Mouse (Mus musculus) embryo, embryonic 10 days (tissue): ENCODE data around the gene Stat5b.

Source experiments
- DNase-seq: peaks from one replicate; pipeline ENCODE4 v3.0.0-alpha.2; 2015; ENCODE audit warnings: low spot score

Gene Stat5b

DNA sequence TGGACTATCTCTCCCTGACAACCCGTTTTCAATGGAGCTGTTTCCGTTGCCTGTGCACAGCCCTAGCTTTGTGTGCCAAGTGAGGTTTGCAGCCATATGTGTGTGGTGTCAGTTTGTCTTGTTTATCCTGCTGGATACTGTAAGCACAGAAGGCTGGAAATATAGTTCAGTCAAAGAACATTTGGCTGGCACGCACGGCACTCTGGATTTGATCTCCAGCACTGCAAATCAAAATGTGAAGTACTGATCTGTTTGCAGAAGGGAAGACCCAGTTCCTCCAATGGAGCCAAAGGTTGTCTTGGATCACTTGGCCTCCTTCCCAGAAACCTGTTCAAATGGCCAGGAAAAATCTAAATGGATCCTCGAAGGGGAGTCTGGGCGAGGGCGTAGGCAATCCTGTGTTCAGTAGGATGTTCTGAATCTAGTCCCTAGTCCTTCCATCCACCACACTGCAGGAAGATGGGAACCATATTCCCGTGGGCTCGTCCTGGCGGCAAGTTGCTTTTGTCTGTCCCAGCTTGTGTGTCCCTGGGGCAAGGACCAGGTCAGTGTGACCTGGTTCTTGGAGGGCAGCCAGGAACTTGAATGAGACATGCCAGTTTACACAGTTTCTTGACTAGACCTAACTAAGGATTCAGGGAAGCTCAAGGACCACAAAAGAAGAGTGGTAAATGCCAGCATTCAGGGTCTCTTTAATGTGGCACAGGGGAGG, 19.9 kb upstream of the Stat5b start:
- DNase-seq = no peak

DNA sequence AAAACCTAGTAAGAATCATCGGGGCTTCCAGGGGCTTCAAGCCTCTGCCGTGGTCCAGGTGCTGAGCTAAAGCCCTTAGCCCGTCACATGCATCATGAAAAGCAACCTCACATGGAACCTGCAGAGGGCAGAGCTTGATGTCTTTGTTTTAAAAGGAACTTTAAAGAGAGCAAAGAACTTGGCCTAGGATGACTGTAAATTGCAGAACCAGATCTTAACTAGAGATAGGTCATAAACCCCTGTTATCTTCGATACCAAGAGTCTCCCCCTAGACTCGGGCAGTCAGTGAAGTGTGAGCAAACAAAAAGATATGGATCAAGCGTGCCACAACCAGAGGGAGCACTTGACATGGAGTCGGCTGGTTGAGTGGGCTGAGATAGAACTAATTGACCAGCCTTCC, 15.1 kb upstream of the Stat5b start:
- DNase-seq = no peak

GRCm38 (mm10) chr11:100863141-100863540, 12.6 kb upstream of the Stat5b start:
- DNase-seq = no peak

DNA sequence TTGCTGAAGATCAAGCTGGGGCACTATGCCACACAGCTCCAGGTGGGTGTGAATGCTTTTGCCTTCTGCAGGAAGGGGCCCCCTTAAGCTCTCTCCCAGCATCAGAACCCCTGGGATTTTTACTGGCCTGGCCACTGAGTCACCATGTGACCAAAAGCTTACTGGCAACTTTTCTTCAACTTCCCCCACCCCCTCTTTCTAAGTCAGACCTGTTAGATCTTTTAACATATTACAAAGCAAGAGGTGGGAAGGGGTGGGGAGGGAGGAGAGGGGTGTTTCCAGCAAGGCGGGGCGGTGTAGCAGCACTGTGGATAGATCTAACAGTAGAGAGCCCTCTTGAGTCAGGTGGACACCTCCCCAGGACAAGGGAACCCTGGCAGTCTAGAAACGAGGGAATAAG, 11.3 kb upstream of the Stat5b start:
- no peak for DNase-seq

DNA sequence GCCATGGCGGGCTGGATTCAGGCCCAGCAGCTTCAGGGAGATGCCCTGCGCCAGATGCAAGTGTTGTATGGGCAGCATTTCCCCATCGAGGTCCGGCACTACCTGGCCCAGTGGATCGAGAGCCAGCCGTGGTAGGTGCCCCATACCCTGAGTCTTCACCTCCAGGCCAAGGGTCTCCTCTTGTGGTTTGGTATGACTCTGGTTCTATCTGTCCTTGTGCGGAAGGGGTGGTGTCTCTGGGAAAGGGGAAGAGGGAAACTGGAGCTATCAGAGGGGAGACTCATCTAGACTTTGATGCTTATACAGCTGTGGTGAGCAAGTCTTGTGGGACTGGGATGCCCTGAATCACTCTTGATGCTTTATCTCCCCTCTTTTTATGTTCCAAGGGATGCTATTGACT, 10.8 kb upstream of the Stat5b start:
- DNase-seq = no peak

GRCm38 (mm10) chr11:100860198-100861048, 9.9 kb upstream of the Stat5b start:
- DNase-seq = peak; percentile 84

- DNase-seq = no peak
Measured at GRCm38 (mm10) chr11:100859579-100860075, 9.1 kb upstream of the Stat5b start.

DNA sequence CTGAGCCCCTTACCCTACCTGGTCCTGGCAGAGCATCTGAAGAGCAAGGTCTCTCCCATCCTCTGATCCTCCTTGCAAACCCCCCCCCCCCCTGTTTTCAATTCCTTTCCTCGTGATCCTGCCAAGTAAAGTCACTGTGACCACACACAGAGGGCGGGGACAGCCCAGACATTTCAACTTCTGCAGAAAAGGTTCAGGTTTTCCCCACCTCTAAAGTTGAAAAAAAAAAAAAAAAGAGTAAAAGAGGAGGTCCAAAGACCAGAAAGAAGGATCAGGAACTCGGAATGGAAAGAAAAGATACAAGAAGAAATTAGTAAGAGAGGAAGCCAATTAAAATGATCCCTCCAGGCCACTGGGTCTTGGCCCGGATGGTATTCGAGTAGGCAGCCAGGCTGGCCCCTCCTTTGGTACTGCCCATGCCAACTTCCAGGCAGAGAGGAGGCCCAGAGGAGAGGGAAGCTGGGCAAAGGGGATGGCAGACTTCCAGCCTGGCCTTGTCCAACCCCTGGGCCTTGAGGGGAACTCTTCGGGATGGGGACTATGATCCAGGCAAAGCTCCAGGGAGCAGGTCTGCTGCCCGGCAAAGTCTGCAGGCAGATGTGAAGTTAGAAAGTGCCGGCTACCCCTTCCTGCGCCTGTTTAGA, 8.5 kb upstream of the Stat5b start, which contains the start of gene Stat5a:
Gene Stat5a, plus strand, starts transcription at position 417 of the 644 bp plus-strand sequence.
- no peak for DNase-seq

GRCm38 (mm10) chr11:100857960-100858359, 7.4 kb upstream of the Stat5b start:
- no peak for DNase-seq

DNA sequence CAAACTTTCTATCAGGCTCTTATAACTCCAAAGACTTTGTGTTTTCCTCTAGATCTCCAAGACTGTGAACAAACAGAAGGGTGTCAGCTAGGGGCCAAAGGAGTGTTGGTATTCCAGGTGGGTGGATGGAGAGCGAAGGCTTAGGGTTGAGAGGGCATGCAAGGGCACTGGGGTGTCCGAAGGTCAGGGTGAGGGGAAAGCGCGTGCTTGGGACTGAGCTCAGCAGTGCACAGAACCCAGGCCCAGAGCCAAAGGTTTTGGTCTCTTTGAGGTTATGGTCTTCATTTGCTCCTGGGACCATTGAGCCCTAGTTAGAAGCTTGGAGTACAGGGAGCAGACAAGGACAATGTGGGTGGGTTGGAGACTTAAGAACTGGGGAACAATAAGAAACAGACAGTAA, 4.7 kb upstream of the Stat5b start:
- no peak for DNase-seq

- no peak for DNase-seq
Measured at GRCm38 (mm10) chr11:100854268-100854667, 3.7 kb upstream of the Stat5b start.

DNA sequence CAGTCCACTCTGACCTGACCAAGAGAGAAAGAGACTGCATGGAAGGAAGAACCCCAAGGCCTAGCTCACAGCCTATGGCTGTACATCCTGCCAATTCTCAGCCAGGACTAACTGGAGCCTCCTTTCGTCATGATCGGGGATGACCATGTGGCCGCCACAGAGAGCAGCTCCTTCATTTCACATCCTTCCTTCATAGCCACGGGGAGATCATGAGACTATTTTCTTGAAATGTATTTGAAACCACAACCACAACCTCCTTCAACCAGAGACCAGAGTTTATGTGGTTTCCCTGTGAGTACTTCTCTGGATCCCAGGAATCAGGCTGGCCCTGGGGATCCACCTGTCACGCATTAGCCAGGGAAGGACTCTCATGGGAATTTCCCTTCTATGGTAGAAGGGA, 2.5 kb upstream of the Stat5b start:
- no peak for DNase-seq

GRCm38 (mm10) chr11:100852088-100852487, 1.6 kb upstream of the Stat5b start:
- DNase-seq = no peak

- peak; percentile 73 for DNase-seq
Measured at GRCm38 (mm10) chr11:100850778-100851528, 429 bp upstream of the Stat5b start.

DNA sequence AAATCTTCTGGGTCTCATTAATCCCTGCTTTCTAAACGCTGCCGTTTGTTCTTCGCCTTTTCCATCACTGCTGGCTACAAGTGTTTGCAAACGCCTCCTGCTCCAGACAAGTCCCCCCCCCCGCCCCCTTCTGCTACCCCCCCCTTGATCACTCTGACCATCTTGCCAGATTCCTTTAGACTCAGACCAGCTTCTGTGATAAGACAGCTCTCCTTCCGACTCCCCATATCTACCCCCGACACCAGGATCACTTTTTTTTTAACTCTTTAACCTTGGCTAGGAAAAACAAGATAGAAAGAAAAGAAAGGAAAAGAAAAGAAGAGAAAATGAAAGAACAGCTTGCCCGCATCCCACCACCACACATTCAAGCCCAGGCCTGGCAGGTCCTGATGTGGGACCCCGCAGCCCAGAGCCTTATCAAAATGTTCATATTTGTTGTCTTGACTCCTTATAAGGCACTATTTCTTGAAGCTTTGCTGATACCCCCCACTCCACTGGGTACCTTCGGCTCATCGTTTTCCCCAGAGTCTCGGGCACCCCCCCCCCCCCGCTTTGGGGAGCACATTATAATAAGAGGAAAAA, 977 bp downstream of the Stat5b start:
- DNase-seq = no peak

DNA sequence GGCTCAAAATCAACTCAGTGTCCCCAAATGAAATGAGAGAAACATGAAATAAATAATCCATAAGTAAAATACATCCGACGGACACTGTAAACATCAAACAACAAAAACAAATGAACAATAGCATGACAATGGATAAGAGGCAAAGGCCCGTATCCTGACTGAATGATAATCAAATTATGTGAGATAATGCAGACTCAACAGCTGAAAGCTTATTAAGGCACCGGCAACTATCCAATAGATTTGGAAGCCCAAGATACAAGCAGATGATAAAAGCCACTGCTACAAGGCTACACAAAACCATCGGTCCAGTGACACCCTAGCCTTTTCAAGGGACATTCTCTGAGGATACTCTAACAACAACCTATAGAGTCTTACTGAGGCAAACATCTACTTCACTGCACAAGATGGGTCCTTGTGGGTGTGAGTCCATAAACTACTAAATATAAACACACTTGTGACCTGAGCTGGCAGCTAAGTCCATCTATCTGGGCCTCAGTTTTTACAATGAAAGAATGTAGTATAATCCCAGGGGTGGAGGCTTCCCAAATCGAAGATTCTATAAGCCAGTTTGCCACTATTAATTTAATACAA, 1.6 kb downstream of the Stat5b start:
- DNase-seq = no peak

DNA sequence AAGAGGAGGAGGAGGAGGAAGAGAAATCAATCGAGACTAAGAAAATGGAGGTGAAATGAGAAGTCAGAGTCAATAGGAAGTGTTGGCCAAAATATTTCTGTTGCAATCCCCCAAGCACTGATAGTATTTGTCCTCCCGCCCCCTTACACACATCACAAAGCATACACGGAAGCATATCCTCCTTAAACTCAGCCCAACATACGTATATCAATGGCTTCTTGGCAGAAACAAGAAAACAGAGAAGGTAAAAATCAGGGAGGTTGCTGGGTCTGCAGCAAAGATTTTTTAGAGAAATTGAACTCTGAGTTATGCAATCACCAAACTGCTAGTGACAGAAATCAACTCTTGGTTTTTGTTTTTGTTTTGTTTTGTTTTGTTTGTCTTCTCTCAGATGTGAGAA, 2.4 kb downstream of the Stat5b start:
- DNase-seq = no peak

GRCm38 (mm10) chr11:100847572-100847971, 3.0 kb downstream of the Stat5b start:
- no peak for DNase-seq

DNA sequence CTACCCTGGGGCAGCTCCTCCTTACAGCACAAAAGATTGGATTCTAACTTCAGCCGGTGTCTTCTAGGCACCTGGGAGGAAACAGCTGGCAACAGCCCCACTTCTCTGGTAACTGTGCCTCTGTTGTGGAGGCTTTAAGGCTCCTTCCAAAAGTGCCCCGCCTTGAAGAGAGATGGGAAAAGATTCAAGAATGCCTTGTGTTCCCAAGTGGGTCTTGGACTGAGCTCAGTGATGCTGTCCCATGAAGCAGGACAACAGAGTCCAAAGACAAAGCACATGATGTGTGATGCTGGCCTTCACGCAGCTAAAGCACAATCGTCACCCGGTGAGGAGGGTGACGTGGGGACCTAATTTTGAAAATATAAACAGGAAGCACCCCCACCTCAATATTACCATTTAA, 4.7 kb downstream of the Stat5b start:
- no peak for DNase-seq

- DNase-seq = no peak
Measured at GRCm38 (mm10) chr11:100844121-100844520, 6.4 kb downstream of the Stat5b start.

DNA sequence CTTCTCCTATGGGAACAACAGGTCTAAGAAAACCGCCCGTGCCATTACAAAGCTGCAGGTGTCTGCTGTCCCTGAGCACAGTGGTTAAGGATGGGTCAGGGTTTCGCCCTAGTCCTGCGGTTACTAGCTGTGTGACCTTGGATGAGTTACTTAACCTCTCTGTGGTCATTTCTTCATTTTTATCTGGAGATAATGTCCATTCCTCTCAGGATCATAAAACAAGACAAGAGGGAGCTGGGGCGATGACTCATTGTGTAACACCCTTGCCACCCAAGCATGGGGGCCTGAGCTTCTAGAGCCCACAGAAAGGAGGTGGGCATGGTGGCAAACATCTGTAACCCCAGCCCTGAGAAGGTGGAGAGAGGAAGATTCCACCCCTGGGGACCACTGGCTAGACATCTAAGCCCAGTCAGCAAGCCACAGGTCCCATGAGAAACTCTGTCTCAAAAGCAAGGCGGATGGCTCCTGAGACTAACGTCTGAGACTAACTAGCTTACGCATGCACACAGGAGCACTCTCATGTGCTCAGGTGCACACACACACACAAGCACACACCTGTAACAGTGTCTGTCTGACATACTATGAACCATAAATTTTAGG, 7.4 kb downstream of the Stat5b start:
- DNase-seq = no peak
